Mouse (Mus musculus): ENCODE measurements around the gene Rnf123.

GRCm38 (mm10) chr9:108099619-108100018 is 16.5 kb upstream of the Rnf123 start:
- no peak for TF ChIP-seq POLR2A (IDR thresholded peaks at IDR 0.05; ENCODE audit: control insufficient read depth, low read depth, low read length)
- no peak for TF ChIP-seq CTCF (IDR thresholded peaks at IDR 0.05; ENCODE audit: control insufficient read depth, insufficient read depth, insufficient replicate concordance, low read depth, low read length)
